Mouse (Mus musculus) v-Abl transformed pro-B cells (cell line): ENCODE measurements around the gene Dnah8.

ENCODE experiments used
- in situ Hi-C, 2 experiments: fragments of 400-800 bp; cut with MboI; formaldehyde crosslinking; loops; one replicate each; pipeline ENCODE4 v1.15.1; 2025; ENCODE audit not compliant: unreplicated experiment in 2 of 2

Dnah8 gene

DNA sequence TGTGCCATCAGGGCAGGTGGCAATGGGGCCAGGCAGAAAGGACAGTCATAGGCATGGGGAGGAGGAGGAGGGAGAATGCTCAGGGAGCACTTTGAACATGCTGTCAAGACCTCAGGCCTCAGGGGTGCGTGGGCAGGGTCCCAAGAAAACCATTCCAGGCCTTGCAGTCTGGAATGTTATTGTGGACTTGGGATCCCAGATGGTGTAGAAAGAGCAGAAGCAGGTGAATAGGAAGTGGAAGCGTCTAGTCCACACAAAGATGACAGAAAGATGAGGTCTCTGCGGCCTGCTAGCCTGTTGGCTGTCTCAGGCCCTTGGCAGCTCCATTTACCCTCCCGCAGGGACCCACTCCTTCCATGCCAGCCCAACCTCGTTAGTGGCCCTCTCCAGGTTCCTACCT is 288.4 kb downstream of the Dnah8 start:
- in situ Hi-C loops = no loop called here

DNA sequence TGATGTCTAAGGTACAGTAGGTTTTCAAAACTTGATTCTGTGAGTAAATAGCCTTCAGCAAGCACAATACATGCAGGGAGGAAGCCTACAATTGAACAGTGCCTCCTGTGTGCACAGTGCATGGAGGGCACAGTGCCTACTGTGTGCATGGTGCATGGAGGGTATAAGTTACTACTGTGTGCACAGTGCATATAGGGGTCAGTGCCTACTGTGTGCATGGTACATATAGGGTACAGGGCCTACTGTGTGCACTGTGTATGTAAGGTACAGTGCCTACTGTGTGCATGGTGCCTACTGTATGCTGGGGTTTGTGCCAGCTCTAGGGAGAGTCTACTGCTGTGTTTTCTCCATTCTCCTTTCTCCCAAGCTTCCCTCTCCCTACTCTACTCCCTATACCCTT is 290.1 kb downstream of the Dnah8 start:
- in situ Hi-C loops = no loop called here

- in situ Hi-C loops = no loop called here
These were observed 299.4 kb downstream of the Dnah8 start for GRCm38 (mm10) chr17:30923566-30923965.
